ENCODE assay signal across 8 mouse cellular contexts in genomic region chr1:138928671-138929483, GRCm38 (mm10). TPM values are rescaled to one million over a fixed set of nuclear protein-coding genes. Genes with fewer than 3 reads are reported as not detected.
DNase-seq lines count a peak whose midpoint lies in the region; ATAC-seq and TF ChIP-seq lines count a peak whose summit lies in the region.

No protein-coding gene starts in this region.

- no peaks in the 10 kb centered on the region for H3K9me3 ChIP-seq in stomach, embryonic 14.5 days (ENCODE audit: control insufficient read depth, low read depth, low read length)

- peaks cover 11% of the 10 kb centered on the region; the same call in 1 of the 2 replicates for H3K4me1 ChIP-seq in stomach, embryonic 14.5 days (ENCODE audit: control insufficient read depth, insufficient read depth, low read length)

- no peak overlapping the region for H3K9ac ChIP-seq in stomach, embryonic 14.5 days (replicated peaks; ENCODE audit: low read depth, low read length)

- TF ChIP-seq CTCF in gastrocnemius, adult 2 months (IDR thresholded peaks at IDR 0.05) = no peak

- WGBS in stomach, embryonic 14.5 days = 48% methylated on average over 11 of the region's 11 CpGs

- no peaks in the 10 kb centered on the region for H3K36me3 ChIP-seq in stomach, embryonic 14.5 days (ENCODE audit: control insufficient read depth, insufficient read depth, low read length)

- no peak overlapping the region for H3K4me2 ChIP-seq in stomach, embryonic 14.5 days (replicated peaks; ENCODE audit: low read depth, low read length)

- no peaks in the 10 kb centered on the region for H3K27me3 ChIP-seq in stomach, embryonic 14.5 days (ENCODE audit: control insufficient read depth, insufficient read depth, low read length)

- peak overlapping the region; percentile 44 for H3K4me3 ChIP-seq in gastrocnemius, adult 2 months
- H3K4me3 ChIP-seq in stomach, embryonic 14.5 days (ENCODE audit: low read depth, low read length) = no peak overlapping the region

- intact Hi-C loops in gastrocnemius, adult 2 months (cut with DNase I) = no loop called here

- ATAC-seq in stomach, embryonic 14.5 days (ENCODE audit: insufficient number of reproducible peaks, insufficient read depth, low FRiP score, low read depth) = peak; percentile 93

- H3K27ac ChIP-seq in gastrocnemius, adult 2 months = peak overlapping the region; percentile 74
- peak overlapping the region; percentile 64 for H3K27ac ChIP-seq in stomach, embryonic 14.5 days (ENCODE audit: low read length)

- peak; percentile 55 for DNase-seq in ovary, adult 18-20 months (ENCODE audit: low spot score)
- no peak for DNase-seq in ovary, postnatal 10 days (ENCODE audit: low spot score)
- peak; percentile 44 for DNase-seq in gastrocnemius, adult 2 months
- peak; percentile 83 for DNase-seq in kidney, adult 11 months
- DNase-seq in liver = peak; percentile 11
- no peak for DNase-seq in cerebellum, adult 8-10 months
- DNase-seq in thymus, postnatal 10 days (ENCODE audit: low spot score in 2 of 2) = no peak

RNA-seq across cellular contexts. Expression of gene Dennd1b, which starts 34.4 kb away (rescaled TPM):
- 10 to 100 TPM; 20.4 to 22.8 TPM for total RNA-seq in gastrocnemius, adult 2 months (2021)
- polyA plus RNA-seq in stomach, embryonic 14.5 days (2014; fragmentation: Nextera tagmentation; extraction: Ambion mirVana) = 12.8 and 13.2 TPM in 2 replicates

Comparison
In these comparisons a context has a peak if more than half of its experiments do, and no peak if none do; other contexts are left out.
1. DNase-seq: peak in ovary, adult 18-20 months (single experiment), gastrocnemius, adult 2 months (single experiment), kidney, adult 11 months (single experiment) and liver (single experiment); none in ovary, postnatal 10 days (single experiment), cerebellum, adult 8-10 months (single experiment) and thymus, postnatal 10 days (0 of 2).